Mouse (Mus musculus) cerebellum, postnatal 36 days (tissue): Measurements from ENCODE around the gene Atp6v0c.

Experiments
- DNase-seq, 2 experiments: peaks; one replicate each; pipeline ENCODE4 v3.0.0; 2021 to 2022; ENCODE audit warnings: mixed read lengths in 2 of 2

Gene Atp6v0c

GRCm38 (mm10) chr17:24169317-24170065 is at the start of gene Atp6v0c:
Gene Atp6v0c, minus strand, starts transcription at chr17:24169702.
- peak; percentile 96 to 98 for DNase-seq

DNA sequence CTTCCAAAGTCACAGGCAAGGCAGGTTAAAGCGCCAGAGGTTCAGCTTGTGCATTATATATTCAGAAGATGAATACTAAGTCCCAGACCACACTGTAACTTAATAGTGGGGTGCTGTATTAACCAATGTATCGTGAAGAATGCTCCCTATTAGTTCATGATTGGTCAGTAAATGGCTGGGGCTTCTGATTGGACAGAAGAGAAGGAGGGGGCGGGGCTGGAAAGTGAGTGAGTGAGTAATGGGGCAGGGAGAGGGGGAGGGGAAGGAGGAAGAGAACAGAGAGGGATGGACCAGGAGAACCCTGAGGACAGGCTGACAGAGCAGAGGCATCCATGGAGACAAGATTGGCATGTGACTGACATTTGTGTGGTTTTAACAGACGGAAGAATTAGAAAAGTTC is 47.3 kb upstream of the Atp6v0c start:
- DNase-seq: no peak

GRCm38 (mm10) chr17:24213186-24213585 is 43.7 kb upstream of the Atp6v0c start:
- DNase-seq: no peak

DNA sequence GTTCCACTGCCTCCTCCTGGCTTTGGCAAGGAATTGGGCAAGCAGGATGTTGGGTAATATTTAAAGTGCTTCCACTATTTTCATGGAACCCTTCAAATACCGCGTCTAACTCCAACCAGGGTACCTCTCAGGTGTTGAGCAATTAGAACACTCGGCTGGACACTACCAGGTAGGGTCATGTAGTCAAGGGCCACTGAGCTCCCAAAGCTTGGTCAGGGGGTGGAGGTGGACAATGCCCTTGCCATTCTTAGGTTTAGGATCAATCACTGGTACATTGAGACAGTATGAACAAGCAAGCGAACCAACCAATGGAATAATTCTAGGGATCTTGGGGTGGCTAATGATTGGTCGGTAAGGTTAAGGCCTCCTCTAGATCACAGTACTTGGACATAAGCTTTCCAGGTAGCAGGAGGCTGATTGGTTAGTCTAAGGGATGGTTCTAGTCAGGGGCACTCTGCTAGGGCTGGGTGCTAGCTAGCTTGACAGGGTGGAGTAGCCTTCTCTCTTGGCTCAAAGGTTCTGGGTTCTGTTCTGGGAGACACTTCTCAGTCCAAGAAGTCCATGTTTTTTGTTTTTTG is 43.0 kb upstream of the Atp6v0c start:
- no peak for DNase-seq

GRCm38 (mm10) chr17:24211631-24212440 is 42.3 kb upstream of the Atp6v0c start:
- peak; percentile 78 to 79 for DNase-seq

DNA sequence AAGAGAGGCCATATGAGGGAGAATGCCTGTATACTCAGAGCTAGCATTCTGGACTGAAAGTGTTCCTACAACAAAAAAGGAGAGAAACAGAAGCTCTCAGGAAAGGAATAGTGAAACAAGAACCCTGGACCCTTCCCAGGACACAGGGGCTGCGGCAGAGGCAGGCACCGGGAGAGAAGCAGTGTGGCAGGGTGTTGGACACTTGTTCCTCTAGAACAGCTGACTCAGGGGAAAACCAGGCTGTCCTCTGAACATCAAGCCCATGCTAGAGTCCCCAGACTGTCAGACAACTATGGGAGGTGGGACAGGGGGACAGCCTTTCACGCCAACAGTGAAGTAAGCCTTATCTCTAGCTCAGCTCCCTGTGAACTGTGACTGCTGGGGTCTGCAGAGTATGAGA is 41.1 kb upstream of the Atp6v0c start:
- DNase-seq: no peak

- DNase-seq: no peak
Measured at GRCm38 (mm10) chr17:24209916-24210240, 40.4 kb upstream of the Atp6v0c start.

DNA sequence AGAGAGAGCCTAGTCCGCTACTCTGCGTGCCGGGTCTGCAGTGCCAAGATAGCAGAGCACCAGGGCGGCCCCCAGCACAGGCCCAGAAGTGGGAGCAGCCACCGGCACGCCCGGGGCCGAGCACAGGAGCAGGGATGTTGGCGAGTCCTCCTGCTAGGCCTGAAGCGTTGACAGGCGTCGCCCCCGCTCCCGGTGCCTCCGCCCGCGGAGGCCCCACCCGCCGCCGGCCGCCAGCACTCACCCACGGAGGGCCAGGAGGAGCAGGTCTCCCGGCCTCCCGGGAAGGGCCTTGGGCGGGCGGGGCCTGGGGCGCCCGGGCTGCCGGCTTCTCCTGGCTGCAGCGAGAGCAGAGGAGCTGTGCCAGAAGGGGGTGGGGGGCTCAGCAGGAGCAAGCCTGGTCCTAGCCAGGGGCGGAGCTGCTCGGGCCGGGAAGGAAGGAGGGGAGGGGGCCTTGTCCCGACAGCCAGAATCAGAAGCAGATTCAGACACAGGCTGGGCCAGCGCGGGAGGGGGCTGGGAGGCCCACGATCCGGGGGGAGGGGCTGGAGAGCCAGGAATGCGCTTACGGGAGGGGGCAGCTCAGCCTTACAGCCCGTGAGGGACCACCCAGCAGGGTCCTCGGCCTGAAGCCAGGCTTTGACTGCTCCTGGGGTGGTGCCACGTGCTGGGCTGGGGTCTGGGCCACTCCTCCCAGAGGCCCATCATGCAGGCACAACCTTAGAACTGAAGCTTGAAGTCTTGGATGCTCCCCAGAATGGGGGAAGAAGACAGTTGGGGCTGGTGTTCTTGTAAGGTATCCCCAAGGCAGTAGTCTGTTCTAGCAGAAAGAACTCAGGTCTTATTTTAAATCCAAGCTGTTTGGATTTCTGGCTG is 39.8 kb upstream of the Atp6v0c start, which contains the start of gene Ntn3:
Gene Ntn3 (minus strand): TSS at position 489 of the 873 bp plus-strand sequence.
- peak in 1 of 2 experiments; percentile 45 for DNase-seq

DNA sequence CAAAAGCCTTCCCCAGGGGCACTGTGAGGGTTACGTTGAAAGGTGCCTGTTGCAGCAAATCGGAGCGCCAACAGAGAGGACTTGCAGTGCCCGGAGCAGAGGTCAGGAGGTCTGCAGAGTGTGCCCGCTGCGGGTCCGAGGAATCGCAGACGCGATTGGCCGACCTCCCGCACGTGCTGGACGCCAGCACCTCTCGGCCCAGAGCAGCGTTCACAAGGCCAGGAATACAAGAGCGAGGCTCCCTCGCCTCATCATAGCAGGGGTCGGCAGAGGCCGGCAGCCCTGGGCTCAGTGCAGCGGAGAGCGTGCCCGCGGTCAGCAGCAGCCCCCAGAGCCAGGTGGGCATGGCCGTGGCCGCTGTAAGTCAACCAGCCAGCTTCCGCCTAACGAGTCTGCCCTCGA is 39.1 kb upstream of the Atp6v0c start:
- peak in 1 of 2 experiments; percentile 38 for DNase-seq

DNA sequence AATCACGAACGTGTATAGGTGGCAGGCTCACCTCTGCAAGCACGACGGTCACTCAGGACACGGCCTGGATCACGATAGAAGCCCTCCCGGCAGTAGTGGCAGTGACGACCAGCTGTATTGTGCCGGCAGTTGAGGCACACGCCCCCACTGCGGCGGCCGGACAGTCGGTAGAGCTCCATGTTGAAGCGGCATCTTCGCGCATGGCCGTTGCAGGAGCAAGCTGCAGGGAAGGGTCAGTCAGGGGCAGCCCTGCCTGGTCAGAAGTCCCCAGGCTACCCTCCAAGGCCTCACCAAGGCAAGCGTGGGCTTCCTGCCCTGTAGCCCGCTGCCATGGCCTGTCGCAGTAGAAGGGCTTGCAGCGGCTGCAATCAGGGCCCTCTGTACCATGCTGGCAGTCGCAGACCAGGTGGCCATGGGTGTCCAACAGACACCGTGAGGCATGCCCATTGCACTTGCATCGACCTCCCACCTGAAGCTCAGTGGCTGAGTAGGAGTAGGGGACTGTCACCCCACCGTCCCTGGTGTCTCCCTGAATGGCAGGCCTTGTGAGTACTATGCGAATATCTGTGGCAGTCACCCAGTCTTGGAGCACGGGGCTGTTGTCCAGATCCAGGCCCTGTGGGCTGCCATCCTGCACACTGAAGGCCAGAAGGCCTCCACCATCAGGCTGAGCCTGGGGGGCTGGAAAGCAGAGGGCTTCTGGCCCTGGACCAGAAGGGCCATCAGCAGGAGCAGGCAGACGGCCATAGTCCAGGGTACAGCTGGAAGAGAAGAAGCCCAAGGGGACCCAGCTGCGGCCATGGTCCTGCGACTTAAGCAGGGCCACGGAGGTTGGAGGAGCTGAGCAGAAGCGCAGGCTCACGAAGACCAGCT is 38.5 kb upstream of the Atp6v0c start:
- DNase-seq: no peak

DNA sequence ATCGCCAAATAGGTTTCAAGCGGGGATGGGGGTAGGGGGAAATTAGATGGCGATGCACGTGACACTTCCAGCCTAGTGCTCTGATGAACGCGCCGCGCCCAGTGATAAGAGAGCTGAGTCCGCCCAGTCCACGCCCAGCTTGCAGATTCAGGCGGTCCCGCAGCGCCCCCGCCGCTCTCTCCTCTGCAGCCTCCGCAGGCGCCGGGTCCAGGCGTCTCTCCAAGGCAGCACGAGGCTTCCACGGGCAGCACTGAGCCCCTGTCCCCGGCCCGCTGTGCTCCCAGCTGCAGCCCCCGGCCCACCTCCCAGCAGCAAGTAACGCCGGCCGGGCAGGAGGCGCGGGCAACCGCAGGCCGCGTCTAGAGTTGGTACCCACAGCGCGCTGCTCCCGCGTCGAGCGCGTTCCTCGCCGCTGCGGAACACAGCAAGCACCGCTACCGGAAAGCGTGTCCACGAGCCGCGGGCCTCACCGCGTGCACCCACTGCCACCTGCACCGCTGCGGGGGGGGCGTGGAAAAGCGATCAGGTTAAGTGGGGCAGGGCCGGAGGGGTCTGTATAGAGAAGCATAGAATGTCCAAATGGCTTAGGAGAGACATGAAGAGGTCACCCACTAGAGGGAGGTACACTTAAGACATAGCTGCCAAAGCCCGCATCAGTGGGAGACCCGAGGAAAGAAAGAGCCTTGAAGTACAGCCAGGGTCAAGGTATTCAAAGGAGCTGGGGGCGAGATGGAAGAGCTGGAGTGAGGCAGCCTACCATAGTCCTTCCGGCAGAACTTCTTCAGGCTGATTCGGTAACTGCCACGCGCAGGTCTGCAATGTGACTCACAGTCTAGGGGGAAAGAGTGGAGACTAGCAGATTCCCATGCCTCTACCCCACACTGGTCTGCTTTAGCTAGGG is 37.2 kb upstream of the Atp6v0c start:
- peak; percentile 60 to 63 for DNase-seq

DNA sequence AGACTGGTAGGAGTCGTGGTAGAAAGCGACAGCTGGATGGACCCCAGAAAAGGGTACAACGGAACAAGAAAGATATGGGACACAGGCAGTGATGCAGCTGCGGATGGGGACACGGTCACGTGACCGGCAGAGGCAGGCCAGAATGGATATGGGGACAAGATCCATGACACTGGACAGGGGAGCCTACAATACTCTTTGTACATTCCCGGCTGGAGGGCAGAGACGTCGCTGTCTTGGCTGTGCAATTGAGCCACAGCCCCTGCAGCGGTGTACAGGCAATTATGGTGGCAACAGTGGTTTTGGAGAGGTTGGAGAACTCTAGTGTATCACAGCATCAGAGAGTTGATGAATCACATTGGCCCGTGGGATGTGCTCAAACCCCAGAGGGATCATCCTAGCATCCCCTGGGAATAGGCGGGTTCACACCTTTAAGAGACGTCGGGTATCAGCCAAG is 36.4 kb upstream of the Atp6v0c start:
- peak in 1 of 2 experiments; percentile 49 for DNase-seq

- DNase-seq: peak; percentile 94 to 97
Measured at GRCm38 (mm10) chr17:24205284-24205888, 35.9 kb upstream of the Atp6v0c start, which contains the start of gene Tbc1d24. Gene Tbc1d24, minus strand, starts transcription at chr17:24205562.

DNA sequence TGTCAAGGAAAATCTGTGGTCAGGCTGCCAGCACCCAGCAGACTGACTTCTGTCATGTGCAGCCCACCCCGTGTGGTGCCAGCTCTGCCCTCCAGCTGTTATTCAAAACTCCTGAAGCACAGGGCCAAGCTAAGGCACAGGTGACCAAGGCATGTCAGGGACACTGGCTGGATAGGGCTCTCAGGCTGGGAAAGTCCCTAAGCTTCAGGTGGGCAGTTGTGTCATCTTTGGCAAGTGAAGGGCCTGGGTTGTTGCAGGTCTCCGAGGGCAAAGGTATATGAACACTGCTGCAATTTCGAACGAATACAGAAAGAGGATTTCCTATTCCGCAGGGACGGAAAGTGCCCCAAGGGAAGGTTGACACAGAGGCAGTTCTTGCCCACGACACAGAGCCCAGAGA is 35.3 kb upstream of the Atp6v0c start:
- peak in 1 of 2 experiments; percentile 22 for DNase-seq

DNA sequence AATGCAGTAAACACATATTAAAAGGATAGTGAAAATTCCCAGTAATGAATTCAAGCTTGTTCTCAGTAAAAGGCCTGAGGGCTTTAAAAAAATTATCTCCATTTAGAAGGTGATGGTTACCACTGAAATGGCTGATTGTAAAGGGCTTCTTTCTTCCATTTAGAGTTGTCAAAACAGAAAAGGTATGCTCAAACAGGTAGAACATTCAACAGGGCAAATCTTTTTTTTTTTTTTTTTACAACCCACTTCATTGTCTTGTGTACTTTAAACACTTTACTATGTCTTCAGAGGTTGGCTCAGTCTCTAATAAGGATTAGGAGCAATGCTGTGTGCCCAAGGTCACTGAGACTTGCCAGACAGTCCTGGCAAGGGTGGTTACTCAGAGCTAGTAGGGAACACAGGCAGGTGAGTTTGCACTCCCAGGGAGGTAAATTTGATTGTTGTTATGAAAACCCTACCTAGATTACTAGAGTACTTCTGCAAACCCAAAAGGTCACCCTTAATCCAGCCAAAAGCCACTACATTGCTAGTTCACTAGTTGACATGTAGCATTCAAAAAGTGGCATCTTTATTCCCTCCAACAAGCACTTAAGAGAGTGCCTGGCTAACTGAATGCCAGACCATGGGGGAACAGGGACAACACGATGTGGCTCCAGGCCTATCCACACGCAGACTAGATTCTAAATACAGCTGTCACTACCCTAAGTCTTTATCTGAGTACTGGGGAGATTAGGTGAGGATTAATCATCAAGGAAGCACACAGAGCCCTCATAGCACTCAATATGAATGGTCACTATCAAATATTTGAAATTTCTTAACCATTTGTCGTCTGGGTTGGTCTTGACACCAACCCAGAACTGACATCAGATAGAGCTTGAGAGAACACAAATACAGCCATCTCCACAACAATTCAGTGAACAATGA is 34.4 kb upstream of the Atp6v0c start:
- no peak for DNase-seq

- no peak for DNase-seq
Measured at GRCm38 (mm10) chr17:24203068-24203467, 33.6 kb upstream of the Atp6v0c start.

DNA sequence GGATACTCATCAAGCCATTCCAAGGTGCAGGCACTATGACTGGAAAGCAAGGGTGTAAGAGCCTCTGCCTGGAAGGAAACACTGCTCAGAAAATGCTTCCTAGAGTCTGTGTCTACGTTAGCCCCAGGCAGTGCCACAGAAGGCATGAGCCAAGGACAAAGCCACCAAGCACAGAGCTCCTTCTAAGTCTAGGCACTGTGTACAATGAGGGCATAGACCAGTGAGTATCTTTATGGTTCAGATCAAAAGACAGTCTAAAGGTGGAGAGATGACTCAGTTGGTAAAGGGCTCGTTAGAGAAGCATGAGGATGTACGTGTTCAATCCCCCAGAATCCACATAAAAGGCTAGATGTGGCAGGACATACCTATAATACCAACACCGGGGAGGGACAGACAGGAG is 31.6 kb upstream of the Atp6v0c start:
- no peak for DNase-seq

DNA sequence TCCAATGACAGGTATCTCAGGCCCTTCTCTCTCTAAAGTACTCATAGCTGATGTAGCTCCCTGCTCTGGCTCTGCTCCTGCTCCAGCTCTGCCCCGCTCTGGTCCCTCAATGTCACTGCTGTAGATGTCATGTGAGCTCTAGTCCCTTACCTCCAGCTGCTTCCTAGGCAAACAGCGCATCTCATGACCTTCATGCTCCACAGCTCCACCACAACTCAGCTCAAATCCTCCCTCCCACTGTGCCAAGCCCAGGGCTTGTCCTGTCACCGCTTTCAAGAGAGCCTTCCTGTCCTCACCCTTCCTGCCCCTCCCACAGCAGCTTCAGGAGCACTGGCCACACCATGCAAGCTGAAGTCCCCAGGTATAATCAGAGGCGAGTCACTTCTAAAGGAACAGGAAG is 30.2 kb upstream of the Atp6v0c start:
- DNase-seq: no peak

- peak; percentile 48 to 54 for DNase-seq
Measured at GRCm38 (mm10) chr17:24199252-24199651, 29.8 kb upstream of the Atp6v0c start.
